Mouse (Mus musculus) layer of hippocampus, adult 9-10 months (tissue): ENCODE data around the gene Ctf1.

ENCODE experiments used
- DNase-seq: peaks from one replicate; pipeline ENCODE4 v3.0.0; 2022; ENCODE audit warnings: low spot score

Gene Ctf1

DNA sequence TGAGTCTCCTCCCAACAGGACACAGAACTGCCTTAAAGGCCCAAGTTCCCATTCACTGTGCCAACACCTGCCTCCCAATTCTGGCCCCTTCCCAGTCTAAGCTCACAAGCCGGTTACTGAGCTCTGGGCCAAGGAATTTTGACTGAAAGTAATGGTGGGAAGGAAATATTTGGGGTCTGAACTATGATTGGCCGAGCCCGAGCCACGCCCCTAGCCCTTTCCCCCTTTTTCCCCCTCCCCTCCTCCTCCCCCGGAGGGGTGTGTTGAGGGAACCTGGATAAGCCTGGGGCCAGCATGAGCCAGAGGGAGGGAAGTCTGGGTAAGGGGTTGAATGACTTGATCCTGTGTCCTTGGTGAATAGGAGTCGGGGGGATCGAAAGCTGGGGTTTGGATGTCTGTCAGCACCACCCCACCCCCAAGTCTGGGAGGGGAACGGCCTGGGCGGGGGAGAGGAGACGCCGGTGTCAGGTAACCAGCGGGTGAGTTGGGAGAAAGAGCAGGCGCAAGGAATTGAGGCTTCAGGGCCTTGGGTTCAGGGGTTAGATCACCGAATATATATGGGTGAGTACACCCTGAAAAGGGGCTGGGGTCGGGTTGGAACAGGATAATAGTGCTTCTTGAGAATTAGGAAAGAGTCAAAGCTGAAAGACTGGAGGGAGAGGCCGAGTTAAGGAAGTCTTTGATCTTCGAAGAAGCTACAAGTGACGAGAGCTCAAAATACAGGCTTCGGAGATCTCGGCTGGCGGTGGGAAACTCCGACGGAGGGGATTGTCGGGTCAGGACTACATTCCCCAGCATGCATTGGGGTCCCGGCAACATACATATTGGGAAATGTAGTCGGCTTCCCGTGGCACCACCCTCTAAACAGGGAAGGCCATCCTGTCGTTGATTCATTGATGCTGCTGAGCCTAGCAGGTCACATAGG lies at the start of gene Ctf1:
TSS of gene Ctf1 (plus strand) at position 276 of the 925 bp plus-strand sequence.
- no peak for DNase-seq

DNA sequence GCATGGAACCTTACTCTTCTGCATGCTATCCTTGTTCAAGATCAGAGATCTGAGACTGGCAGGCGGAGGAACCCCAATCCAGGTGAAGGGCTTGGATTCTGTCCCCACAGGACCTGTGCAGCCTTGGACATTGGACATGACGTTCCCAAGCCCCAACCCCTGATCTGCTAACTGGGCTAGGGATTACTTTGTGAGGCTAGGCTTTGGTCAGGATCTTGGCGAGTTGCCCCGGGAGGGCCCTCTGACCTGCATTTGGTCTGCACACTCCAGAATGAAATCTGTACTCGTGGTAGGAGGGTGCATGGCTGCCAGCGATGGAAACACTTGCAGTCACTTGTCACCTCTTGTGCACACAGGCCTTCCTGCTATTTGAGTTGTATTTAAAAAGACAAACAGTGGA lies 49.6 kb upstream of the Ctf1 start:
- no peak for DNase-seq

DNA sequence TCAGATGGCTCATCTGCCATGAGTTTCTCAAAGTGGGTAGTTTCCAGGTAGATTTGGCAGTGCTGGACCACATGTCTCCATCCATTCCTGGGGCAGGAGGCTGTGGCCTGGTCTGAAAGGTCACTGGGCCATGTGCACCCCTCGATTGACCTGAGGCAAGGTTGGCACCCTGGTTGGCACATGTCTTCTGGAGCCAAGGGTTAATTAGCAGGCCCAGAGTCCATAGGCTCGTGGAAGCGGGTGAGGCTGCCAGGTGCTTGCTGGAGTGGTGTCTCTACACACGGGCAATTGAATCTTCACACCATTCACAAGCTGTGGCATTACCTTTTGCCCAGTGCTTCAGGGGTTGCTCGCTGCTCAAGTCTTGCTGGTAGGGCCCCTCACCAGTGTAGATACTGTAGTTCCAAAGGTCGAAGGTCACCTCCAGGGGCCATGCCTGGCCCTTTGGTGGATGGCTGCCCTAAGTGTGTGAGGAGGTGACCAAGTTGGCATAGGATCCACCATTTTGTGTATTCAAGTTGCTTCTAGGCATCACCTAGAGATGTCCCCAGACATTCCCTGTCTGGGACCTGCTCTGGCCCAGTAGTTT lies 46.4 kb upstream of the Ctf1 start:
- DNase-seq: no peak

- no peak for DNase-seq
These were observed 45.9 kb upstream of the Ctf1 start for GRCm38 (mm10) chr7:127666679-127667078.

GRCm38 (mm10) chr7:127667171-127667570 lies 45.4 kb upstream of the Ctf1 start:
- DNase-seq: no peak

GRCm38 (mm10) chr7:127671880-127672774 lies 40.4 kb upstream of the Ctf1 start:
- DNase-seq: no peak

GRCm38 (mm10) chr7:127672776-127673175 lies 39.8 kb upstream of the Ctf1 start:
- no peak for DNase-seq

DNA sequence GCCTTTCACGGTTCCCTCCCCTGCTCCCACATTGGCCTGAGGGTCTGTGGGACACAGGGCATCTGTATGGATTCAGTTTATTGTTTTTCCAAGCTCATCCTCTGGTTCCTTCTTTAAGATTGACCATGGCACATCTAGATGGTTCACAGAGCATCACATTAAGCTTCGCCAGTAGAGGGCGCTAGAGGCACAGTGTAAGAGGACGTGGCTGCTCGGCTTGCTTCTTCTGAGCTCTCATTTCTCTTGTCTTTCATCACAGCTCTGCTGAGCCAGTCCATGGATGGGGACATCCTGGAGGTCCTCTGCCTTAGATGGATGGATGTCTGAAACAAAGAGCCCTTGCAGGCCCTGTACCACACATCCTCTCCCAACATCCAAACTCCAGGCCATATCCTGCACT lies 37.6 kb upstream of the Ctf1 start:
- DNase-seq: peak; percentile 96

DNA sequence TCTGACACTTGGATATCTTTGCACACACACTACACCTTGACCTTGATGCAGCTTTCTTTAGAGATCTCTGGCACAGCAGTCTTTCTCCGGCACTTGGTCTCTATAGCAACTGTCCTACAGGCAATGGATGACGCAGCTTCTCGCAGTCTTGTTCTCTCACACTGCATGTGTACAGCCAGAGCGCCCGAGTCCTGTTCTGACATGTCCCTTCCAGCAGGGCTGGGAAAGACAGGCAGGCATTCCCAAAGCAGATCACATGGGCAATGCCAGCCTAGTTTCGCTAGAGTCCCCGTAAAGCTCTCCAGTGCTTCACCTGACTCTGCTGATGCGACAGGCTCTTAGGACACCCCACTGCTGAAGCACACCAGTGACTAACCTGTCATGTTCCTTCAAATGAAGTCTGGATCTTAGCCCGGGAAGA lies 37.1 kb upstream of the Ctf1 start:
- DNase-seq: no peak

DNA sequence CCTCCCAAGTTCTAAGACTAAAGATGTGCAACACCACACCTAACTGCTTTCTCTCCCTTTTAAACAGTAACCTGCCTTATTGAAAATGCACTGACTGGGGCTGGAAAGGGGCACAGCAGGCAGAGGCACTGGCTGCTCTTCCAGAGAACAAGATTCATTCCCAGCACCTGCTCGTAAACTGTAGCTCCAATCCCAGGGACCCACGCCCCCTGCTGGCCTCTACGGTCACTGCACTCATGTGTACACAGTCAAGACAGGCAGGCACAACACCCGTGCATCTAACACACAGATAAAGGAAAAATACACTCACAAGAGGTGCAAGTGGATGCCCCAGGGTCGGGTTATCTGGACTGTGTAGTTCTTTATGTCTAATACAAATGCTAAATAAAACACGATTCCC lies 35.5 kb upstream of the Ctf1 start:
- DNase-seq: no peak

DNA sequence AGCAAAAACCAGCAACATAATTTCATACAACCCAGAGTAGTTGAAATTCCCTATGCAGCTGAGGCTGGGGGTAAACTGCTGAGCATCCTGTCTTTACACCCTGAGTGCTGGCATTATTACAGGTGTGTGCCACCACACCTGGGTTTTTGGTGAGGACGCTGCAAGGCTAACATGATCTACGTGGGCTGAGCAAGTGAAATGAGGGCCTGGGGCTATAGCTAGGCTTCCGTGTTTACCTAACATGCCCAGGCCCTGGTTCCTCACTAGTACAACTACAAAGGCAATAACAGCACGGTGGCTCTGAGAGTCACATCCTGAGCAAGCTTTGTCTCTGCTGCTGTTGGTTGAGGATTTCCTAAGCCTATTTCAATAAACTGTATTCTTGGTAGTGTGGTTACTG lies 34.9 kb upstream of the Ctf1 start:
- DNase-seq: no peak

GRCm38 (mm10) chr7:127678811-127679210 lies 33.7 kb upstream of the Ctf1 start:
- DNase-seq: no peak

DNA sequence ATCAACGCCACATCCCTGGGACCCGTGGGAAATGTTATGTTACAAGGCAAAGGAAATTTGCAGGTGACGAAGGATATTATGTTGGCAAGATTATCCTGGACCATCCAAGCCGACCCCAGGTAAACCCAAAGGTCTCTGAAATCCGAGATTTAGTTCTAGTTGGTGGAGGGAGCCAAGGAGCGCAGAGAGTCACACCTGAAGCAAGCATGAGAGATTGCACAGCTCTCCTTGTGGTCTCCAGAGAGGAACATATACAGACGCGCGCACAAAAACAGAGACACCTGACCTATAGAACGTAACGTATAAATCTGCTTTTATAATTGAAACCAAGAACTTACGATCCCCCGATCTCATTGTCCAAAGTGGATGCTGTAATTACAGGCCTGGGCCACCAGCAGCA lies 32.0 kb upstream of the Ctf1 start:
- DNase-seq: no peak

- no peak for DNase-seq
These were observed 30.5 kb upstream of the Ctf1 start for GRCm38 (mm10) chr7:127681888-127682553.

DNA sequence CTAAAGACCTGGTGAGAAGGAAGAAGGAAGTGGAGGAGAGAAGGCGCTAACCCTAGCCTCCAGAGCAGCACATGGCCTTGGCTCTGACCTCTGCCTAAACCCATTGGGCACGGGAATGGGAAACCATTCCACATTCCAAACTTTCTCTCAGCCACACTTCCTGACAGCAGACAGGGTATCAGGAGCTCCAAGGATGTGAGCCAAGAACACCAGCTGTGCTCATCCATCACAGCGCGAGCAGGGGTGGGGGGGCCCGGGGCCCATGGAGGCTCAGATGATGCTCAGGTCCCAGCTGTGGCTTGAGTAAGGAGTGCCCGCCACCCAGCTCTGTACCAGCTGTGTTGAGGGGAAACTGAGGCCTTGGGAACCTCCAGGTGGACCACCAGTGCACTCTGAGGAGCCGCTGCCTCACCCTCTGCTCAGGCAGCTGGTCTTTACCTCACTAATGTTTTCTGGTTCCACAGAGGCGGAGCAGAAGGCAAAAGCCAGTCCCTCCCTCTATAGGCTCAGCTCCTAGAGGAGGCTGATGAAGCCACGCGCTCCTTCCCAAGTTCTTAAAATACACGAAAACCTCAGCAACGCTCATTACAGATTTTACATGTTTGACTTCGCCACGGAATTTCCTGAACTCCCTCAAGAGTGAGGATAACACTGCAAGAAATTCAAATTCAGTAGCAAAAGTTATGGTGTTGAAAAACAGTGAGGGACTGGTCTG lies 27.1 kb upstream of the Ctf1 start:
- no peak for DNase-seq

- DNase-seq: no peak
These were observed 25.6 kb upstream of the Ctf1 start for GRCm38 (mm10) chr7:127686740-127687449.

DNA sequence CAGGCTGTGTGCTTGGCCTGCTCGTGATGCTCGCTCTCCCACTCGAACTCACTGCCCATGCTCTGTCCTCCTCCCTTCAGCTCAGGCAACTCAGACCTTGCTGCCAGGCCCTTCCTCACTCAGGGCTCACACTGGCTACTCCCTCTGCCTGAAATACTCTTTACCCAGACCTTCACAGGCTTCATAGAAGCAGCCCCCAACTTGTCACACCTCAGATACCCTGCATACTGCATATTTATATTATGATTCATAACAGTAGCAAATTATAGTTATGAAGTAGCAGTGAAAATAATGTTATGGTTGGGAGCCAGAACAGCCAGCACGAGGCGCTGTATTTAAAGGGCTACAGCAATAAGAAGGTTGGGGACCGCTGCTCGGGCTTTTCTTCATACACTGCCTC lies 23.6 kb upstream of the Ctf1 start:
- no peak for DNase-seq

DNA sequence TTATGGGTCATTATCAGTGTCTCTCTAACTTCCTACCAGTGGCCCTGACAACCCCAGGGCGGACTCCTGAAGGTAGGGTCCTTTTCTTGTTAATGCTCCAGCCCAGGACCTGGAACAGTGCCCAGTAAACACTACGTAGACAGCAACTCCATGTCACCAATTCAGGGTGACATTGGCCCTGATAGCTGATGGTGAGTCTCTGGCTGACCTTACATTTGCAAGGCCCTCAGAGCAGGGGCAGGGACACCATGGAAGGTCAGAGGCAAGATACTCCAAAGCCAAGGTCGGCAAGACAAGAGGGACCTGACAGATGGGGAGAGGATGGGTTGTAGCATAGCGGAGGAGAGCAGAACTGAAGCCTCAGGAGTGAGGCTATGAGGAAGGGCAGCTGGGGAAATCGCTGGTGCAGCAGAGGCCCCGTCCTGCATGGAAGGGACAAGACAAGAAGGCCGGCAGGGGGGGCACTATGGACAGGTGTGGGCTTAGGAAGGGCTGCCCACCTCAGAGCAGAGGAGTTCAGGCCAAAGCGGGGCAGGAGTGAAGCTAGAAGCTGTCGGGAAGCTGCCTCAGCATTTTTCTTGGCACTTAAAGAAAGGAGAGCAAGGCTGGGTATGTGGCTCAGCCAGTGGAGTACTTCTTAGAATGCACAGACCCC lies 22.8 kb upstream of the Ctf1 start:
- DNase-seq: no peak

GRCm38 (mm10) chr7:127691221-127691989 lies 21.1 kb upstream of the Ctf1 start:
- DNase-seq: no peak
